Mouse (Mus musculus): ENCODE measurements around the gene Dhx9.
"Not testable (repeated sequence)": the region's sequence is repeated elsewhere in the genome, so short reads cannot be mapped to it uniquely, and the experiment has no call there.

Gene Dhx9

DNA sequence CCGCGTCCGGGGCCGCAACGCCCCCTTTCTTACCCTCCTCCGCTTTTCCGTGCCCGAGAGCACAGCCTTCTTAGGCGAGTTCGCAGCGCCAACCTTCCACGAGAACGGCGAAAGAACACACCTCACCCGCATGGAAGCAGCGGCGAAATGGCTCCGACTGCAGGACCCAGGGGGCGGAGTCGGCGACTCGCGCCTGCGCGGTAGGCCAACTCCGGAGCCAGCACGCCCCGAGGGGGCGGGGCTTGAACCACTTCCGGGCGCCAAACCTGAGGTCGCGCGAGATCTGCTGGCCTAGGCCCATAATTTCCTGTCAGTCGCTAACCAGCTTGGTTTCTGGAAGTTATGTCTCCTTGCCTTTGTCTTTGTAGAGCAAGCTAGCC, at the start of gene Dhx9:
Gene Dhx9, minus strand, starts transcription at position 161 of the 380 bp plus-strand sequence.
- peak; percentile 91 for DNase-seq (ENCODE audit: low read depth, low spot score)

DNA sequence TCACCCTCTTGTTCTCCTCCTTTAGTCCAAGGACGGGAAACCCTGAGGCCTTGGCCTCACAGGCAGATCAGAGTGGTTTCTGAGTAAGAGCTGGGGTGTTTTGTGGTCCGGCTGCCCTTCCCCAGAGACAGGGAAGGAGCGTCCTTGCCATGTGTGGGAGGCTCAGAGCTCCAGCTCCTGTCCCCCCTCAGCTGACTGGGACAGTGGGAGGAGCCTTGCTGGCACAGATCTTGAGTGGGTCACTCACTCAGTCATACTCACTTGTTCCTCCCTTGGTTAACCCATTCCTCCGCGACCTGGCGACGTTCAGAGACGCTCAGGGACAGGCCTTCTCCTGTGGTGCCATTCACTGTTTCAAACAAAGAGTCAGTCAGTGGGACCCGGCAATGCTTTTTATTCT, 48.2 kb upstream of the Dhx9 start:
- no peak for DNase-seq (ENCODE audit: low read depth, low spot score)

DNA sequence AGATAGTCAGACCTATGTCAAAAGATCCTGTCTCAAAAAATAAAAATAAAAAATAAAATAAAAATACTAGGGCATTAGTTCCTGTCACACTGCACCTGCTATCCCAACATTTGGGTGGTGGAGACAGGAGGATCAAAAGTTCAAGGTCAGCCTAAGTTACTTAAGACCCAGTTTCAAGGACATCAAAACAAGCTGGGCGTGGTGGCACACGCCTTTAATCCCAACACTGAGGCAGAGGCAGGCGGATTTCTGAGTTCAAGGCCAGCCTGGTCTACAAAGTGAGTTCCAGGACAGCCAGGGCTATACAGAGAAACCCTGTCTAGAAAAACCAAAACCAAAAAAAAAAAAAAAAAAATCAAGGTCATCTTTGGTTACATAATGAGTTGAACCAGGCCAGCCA, 45.4 kb upstream of the Dhx9 start:
- not testable (repeated sequence) for DNase-seq (ENCODE audit: low read depth, low spot score)

DNA sequence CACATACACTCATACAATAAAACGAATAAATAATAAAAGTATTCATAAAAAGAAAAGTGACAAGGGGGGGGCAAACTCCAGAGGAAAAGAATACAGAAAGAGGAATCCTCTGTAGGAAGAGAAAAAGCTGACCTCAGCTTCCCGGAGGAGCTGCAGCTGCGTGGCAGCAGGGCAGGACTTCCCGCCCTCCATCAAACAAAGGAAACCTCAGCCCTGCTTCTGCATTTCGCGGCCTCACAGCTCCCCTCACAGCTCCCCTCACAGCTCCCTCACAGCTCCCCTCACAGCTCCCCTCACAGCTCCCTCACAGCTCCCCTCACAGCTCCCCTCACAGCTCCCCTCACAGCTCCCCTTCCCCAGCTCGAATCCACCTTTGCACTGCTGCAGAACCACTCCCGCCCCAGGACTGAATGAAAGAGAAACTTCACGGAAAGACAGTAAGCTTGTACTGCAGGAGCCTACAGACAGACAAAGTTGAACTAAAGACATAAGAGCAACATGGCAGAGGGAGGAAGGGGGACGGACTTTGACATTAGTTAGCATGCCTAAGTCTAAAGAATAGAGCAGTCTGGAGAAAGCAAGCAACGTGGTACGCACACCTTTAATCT, 44.9 kb upstream of the Dhx9 start:
- DNase-seq (ENCODE audit: low read depth, low spot score) = no peak

DNA sequence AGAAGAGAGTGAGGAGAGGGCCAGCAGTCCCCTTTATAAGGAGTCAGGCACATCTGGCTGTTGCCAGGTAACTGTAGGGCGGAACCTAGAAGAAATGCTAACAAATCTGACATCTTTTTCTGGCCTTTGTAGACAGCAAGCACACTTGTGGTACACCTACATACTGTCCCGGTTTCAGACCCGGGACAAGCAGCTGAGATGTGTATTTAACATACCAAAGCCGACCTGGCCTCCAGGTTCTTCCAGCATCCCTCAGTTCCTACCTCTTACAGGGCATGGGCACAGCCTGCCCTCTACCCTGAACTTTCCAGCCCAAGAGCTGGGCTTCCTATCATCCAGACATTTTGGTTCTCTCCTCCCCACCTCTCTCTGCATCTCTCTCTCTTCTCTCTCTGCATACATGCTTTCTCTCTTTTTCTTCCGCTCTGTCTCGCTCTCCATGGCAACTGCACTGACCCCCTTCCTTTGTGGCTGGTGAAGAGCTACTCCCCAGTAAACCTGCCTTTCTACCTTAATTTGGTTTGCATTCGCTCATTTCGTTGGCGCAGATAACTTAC, 44.3 kb upstream of the Dhx9 start:
- no peak for DNase-seq (ENCODE audit: low read depth, low spot score)

DNA sequence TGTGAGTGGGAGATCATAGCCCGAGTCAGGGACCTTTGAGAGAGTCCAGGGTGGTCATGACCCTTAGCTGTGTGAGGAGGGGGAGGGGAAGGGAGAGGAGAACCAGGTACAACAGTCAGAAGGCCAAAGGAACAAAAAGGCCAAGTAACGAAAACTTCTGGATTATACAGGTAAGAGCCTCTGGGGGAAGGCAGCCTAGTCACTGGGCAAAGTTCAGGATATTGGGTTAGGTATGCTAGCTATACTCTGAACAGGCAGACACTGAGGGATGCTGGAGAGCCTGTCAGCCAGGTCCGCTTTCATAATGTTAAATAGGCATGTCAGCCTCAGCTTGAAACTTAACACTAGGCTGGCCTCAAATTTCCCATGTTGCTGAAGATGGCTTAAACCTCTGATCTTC, 34.7 kb upstream of the Dhx9 start:
- DNase-seq (ENCODE audit: low read depth, low spot score) = no peak

DNA sequence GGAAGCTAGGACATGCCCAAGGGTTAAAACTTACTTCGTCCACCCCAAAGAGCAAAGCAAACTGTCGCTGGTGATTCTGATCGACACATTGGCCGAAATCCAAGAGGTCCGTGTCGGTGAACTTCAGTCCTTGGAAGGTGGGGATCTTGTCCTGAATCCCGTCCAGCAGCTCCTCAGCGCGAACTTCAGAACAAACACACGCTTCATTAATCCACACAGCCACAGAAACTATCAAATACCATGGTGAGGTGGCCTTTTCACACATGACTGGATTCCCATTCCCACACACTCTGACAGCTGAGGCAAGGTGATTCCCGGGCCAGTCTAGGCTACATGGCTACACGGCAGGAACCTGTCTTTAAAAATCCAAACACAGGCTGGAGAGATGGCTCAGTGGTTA, 27.9 kb upstream of the Dhx9 start:
- DNase-seq (ENCODE audit: low read depth, low spot score) = no peak

DNA sequence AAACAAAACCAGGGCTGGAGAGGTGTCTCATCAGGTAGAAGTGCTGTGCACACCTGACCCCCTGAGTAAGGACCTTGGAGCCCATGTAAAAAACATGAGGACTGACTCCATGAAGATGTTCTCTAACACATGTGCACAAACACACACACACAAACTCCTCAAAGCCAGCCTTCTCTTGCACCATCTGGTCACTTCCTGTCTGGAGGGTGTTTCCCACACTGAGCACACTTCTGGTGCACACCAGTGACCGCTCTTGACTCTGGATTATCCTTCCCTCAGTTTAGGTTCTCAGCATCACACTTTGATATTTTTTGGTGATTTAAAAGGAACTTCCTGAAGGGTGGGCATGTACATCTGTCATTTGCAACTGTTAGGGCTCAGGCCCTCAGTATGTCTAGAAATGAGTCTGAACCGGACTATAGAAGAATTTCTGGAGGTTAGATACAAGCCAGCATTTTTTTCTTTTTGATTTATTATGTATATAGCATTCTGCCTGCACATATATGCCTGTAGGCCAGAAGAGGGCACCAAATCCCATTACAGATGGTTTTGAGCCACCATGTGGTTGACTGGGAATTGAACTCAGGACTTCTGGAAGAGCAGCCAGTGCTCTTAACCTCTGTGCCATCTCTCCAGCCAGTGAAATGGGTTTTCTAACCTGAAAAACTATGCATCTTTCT, 23.0 kb upstream of the Dhx9 start:
- DNase-seq (ENCODE audit: low read depth, low spot score) = no peak

DNA sequence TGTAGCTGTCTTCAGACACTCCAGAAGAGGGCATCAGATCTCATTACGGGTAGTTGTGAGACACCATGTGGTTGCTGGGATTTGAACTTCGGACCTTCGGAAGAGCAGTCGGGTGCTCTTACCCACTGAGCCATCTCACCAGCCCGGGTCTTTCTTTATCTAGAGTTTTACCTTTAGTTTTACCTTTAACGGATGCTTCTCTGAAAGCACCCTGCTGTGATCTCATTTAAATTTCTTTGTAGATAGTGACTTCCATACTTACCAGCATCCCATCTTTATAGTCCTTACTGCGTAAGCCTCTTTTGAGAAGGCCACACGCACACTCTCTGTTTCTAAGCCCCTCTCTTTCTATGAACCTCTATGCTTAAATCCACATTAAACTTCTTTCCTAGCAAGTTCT, 22.1 kb upstream of the Dhx9 start:
- DNase-seq (ENCODE audit: low read depth, low spot score) = not testable (repeated sequence)

DNA sequence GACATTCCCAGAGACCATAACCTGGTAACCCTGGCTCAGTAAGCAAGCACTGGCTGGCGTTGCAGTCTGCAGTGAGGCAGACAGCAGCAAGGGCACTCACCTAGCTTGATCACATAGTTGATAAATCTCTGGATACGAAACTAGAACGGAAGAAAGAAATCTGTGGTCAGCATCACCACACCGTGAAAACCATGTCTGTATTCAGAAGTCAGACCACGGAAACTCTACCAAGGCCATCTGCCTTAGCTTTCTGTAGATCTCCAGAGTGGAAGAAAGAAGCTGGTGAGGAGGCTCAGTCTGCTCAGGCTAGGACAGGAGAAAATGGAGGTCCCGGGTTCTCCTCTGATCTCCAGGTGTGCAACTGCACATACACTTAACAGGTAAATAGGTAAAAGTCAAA, 21.6 kb upstream of the Dhx9 start:
- no peak for DNase-seq (ENCODE audit: low read depth, low spot score)

DNA sequence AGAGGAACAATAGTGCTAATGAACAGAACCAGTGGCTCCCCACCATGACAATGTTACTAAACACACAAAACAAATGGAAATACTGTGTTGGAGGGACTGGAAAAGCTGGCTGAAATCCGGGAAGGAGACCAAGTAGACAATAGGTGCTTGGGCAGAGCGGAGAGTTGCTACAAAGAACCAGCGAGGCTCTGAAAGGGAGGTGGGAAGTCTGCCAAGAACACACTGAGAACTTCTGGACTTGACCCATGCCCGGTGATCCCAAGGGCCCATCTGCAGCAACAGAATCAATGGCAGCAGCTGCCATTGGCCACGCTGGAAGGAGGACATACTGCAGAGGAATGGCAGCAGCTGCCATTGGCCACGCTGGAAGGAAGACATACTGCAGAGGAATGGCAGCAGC, 18.8 kb upstream of the Dhx9 start:
- peak; percentile 40 for DNase-seq (ENCODE audit: low read depth, low spot score)

DNA sequence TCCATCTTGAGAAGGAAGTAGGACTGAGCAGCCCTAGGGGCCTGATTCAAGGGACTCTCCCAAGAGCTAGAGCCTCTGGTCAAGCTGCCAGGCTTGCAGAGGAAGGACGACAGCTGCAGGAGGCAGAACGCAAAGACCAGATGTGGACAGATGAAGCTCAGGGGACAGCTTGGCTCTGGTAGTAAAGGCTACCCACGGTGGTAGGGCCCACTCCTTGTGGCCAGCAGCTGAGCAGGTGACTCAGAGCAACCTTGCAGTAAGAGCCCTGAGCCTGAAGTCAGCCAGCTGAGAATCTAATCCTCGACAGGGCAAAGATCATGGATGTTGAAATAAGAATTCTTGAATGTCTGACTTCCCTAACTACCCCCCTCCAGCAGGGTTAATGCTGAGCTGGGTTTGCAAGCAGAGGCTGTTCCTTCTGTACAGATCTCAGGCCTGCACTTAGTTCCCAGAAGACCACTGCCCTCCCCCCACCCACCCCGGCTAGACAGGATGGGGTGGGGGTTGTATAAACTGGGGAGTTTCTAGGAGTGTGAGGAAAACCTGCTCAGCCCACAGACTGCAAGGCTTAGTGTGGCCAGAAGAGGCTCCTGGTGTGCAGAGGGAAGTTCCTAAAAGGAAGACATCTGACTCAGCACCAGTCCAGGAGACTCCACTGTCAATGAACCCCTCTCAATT, 14.3 kb upstream of the Dhx9 start:
- DNase-seq (ENCODE audit: low read depth, low spot score) = no peak

DNA sequence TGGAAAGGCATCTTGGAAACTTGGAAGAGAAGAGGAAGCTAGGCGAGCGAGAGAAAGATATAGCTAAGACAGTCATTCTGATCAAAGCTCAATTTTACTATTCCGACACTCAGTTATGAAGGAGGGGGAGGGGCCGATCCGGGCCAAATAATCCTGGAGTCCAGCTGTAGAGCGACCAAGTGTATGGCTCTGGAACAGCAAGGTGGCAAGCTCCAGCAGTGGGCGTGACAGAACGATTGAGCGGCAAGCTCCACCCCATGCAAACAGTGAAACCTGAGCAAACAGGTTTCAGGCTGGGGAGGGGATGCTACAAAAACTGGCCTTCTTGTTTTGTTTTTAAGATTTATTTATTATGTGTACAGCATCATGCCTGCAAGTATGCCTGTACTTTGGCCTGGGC, 12.6 kb upstream of the Dhx9 start:
- DNase-seq (ENCODE audit: low read depth, low spot score) = no peak

DNA sequence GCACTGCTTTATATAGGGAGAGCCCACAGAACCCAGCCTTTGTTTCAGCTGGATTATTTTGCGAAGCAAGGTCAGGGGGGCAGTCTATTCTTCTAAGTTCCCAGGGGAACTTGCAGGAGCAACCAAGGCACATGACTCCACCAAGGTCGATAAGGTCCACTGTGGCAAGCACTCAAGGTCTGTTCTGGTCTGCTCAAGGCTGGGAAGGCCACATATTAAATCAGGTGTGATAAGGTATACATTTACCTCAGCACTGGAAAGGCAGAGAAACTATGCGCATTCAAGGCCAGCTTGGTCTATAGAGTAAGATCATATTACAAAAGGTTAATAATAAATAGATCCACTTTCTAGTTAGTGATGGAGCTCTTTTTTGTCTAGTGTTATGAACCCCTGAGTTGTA, 8.6 kb upstream of the Dhx9 start:
- DNase-seq (ENCODE audit: low read depth, low spot score) = no peak

DNA sequence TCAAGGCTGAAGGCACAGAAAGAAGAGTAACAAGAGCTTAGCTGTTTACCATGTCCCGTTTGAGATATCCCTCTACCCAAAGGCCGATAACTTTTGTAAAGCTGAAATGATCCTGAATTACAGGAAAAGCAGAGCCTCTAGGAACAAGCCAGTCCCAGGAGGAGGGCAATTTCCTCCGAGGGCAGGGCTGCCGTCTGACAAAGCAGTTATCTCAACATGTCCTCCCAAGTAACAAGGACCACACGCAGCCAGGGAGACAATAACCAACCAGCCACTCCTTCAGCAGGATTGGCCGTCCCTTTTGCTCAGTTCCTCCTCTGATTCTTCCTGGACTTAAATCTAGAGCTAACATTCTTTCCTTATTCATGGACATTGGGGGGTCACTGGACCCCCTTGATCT, 6.5 kb upstream of the Dhx9 start:
- DNase-seq (ENCODE audit: low read depth, low spot score) = no peak

DNA sequence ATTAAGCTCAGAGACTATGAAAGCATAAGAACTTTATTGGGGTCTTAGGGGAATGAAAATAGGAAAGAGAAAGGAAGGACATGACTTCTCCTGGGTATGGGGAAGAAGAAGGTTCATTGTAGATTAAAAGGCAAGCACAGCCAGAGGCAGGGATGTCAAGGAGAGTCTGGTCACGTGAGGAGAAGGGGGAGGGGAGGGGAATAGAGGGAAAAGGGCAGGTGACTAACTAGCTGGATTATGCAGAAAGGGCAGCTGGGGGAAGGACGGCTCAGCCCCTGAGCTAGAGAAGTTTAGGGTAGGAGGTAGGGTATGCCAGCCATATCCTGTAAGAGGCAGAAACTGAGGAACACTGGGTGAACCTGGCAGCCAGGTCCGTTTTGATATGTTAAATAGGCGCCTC, 5.9 kb upstream of the Dhx9 start:
- no peak for DNase-seq (ENCODE audit: low read depth, low spot score)

DNA sequence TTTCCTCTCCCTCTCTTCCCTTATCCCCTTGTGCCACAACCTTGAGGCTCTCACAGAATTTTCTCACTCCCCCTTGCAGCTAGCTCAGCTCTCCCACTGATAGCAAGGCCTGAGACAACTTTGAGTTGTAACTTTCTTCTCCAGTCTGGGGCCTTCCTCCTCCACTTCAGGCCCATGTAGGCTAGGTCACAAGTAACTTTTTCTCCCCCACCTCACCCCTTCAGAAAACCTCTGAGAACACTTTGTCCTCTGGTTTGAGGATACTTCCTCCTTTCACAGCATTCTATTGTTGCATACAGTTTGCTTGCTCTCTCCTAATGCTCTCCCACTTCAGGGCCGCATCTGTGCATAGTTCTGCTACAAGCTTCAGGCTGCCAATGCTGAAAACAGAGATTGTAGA, 4.4 kb upstream of the Dhx9 start:
- DNase-seq (ENCODE audit: low read depth, low spot score) = no peak

DNA sequence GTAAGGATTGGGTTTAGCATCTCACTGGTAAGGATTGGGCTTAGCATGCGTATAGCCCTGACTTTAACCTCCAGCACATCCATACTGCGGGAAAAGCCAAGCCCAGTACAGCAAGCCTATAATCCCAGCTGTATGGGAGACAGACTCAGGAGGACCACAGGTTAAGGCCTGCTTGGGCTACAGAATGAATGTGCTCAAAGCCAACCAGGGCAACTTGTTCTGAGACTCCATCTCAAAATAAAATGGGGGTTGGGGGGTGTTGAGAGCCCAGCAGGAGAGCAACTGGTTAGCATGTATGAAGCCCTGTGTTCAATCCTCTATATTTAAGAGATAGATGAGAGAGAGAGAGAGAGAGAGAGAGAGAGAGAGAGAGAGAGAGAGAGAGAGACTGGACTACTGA, 3.9 kb upstream of the Dhx9 start:
- DNase-seq (ENCODE audit: low read depth, low spot score) = no peak

DNA sequence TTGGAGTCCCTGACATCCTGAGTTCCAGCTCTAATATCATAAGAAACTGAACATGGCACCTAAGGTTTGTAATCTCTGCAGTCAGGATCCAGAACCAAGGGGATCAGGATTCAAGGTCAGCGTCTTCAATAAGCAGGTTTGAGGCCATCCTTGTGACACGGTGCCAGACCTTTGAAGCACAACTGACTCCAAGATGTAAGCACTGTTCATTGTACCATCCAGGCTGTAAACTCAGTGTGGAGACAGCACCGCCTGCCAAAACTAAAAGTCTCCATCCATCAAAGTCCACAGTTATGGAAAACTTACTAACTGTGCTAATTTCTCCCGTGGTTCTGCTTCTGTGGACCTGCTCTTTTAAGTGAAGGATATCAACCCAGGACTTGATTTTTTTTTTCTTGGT, 2.5 kb upstream of the Dhx9 start:
- DNase-seq (ENCODE audit: low read depth, low spot score) = no peak

DNA sequence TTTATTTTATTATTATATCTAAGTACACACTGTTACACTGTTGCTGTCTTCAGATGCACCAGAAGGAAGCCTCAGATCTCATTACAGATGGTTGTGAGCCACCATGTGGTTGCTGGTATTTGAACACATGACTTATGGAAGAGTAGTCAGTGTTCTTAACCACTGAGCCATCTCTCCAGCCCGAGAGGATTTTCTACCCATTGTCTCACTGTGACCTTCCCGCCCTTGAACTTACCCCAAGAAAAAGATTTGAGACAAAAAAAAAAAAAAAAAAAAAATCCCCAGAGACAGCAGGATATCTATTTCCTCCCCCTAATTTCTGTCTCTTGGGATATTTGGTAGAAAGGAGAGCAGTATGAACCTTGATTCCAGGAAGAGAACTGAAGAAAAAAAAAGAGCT, 2.1 kb upstream of the Dhx9 start:
- no peak for DNase-seq (ENCODE audit: low read depth, low spot score)

DNA sequence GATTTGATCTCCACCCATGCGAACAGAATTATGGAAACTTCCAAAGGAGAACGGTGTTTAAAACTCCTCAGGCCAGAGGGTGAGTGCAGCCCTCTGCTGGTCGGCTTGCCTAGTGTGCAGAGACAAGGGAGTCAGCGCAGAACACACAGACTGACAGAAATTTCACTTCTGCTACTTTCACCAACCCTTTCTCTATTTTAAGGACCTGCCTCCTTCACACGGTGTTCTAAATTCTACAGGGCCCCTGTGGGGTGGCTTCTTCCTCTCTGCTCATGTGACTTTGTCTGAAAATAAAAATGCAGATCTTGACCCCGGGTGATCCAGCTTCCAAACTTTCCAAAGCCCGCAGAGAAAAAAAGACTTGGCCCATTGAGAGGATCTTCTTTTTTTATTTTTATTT, 1.7 kb upstream of the Dhx9 start:
- DNase-seq (ENCODE audit: low read depth, low spot score) = no peak

DNA sequence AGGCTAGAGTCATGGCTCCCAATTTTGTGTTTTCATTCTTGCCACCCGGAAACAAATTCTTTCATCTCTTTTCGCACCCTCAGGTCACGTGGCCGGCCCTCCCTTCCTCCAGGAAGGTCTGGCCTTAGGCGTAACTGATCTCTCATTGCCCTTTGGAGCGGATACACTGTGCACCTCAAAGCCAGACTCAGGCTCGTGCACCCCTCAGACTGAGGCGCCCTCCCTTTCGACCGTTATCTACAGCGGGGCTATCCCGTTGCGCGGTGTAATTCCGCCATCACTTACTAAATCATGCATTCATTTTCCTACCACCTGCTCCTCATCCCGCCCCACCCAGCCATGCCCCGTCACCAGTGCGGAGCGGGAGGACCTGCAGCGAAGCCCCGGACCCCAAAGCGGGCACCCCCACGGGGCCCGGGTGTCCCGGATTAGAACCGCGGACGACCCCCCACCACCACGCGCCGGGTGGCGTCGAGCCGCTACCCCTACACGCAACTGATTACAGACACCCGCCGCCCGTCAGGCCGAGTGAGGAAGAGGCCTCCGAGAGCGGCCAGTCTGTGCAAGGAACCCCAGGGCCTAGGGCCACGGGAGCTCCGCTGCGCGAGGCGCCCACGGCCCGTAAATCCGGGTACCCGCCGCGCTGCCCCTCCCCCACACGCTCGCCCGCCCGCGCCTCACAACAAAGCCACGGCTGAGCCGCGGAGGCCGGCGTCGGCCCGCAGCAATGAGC, 527 bp downstream of the Dhx9 start:
- DNase-seq (ENCODE audit: low read depth, low spot score) = peak; percentile 43
